Mouse (Mus musculus) heart, adult 2 months (tissue): Measurements from ENCODE around the gene Arhgap42.

ENCODE experiments used
- CTCF ChIP-seq: fragments of 200-600 bp; IDR thresholded peaks from 2 replicates; pipeline ENCODE4 v1.8.1; 2022; ENCODE audit warnings: antibody characterized with exemption, mild to moderate bottlenecking, moderate library complexity
- EP300 ChIP-seq: fragments of 200-500 bp; IDR thresholded peaks from 2 replicates; pipeline ENCODE4 v1.6.1; 2011; ENCODE audit warnings: low read depth, low read length, control low read depth; ENCODE audit not compliant: insufficient read depth
- POLR2A ChIP-seq: fragments of 200-500 bp; IDR thresholded peaks from 2 replicates; pipeline ENCODE4 v1.6.1; 2011; ENCODE audit warnings: mild to moderate bottlenecking, low read depth, low read length, control low read depth; ENCODE audit not compliant: insufficient read depth

DNA sequence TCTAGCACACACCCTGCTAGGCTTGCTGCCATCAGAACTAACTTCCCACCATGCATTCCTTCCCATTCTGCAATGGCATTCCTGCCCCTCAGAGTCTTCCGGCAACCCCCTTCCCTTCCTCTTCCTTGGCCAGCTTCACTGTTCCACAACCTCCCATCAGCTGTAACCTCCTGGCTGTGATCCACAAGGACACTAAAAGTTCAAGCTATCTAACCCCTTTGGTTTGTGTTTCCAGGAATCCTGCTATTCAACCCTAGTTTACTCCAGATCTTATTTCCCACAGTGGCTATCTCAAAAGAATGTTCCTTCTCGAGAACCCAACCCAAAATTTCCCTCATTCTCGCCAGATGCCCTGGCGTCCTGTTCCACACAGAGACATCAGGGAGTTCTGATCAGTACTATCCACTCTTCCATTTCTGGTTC, 73.2 kb downstream of the Arhgap42 start:
- no peak for TF ChIP-seq CTCF
- no peak for TF ChIP-seq EP300
- no peak for TF ChIP-seq POLR2A
